Mouse (Mus musculus) brain, embryonic 14.5 days (tissue): ENCODE data around the gene Srgap2.

Experiments used
- CTCF ChIP-seq: fragments of 200-500 bp; IDR thresholded peaks from 2 replicates; pipeline ENCODE4 v1.5.1; 2012; ENCODE audit warnings: inconsistent platforms, mild to moderate bottlenecking, moderate library complexity, borderline replicate concordance; ENCODE audit not compliant: insufficient read depth, insufficient read length; ENCODE audit errors: extremely low read depth
- POLR2A ChIP-seq: fragments of 200-500 bp; IDR thresholded peaks from 2 replicates; pipeline ENCODE4 v1.6.1; 2012; ENCODE audit warnings: mild to moderate bottlenecking, inconsistent platforms, borderline replicate concordance; ENCODE audit not compliant: poor library complexity, insufficient read depth, insufficient read length, severe bottlenecking; ENCODE audit errors: extremely low read depth

DNA sequence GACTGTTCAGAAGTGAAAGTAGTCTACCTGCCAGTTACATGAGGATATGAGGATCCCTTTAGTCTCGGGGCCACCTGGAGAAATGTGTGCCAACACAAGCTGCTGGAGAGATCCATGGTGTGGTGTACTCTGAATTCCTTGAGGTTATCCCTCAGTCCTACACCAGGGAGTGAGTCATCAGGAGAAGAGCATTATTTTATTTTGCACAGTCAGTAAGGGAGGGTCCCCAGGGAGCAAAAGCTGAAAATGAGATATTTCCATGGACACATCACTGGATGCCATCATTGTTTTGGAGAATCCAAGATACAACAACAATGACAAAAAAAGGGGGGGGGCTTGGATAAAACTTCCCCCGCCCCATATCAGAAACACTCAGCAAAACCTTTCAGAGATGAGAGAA lies 24.8 kb upstream of the Srgap2 start:
- TF ChIP-seq POLR2A (no peak), CTCF (no peak)
